Mouse (Mus musculus) spleen, embryonic (tissue): ENCODE measurements around the gene Sae1.

Experiments
- CTCF ChIA-PET: fragments of 350-600 bp; sonication (Branson Sonifier 250); formaldehyde crosslinking; loops from one replicate; lab custom pipeline; 2022; lab: Charles Lee

Gene Sae1

DNA sequence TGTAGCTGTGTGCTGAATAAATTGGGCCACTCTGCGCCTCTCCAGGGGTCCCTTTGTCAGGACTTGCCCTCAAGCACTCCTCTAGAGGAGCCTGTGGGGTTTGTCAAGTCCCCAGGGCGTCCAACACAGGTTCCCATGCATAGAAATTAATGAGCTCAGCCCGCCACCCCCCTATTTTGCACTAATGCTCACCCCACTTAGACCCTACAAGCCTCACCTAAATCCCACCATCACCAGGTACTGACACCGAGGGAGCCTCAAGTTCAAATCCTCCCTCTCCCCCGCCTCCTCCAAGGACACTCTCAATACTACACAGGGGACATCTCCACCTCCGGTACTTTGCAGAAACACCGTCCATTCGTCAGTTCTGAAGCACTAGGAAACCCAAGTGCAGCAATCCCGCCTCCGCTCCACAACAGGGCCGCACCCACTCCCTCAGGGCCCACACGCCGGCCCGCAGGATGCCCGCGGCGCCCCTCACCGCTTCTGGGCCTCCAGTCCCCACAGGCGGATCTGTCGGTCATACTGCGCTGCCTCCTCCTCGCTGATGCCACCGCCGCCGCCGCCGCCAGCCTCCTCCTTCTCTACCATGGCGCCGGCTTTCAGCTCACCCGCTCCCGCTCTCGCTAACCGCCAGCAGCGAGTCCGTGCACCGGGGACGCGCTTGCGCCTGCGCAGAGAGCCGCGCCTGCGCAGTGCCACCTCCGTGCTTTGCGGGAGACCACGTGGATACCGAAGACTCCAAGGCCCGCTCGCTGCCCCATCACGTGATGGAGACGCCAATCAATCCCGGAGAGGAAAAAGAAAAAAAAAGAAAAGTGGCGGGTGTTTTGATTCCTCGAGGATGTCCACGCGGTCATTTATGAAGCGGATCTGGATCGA, at the start of gene Sae1:
Sae1 (minus strand) TSS at position 647 of the 882 bp plus-strand sequence.
- CTCF ChIA-PET, result interaction anchor here (0.8 to 2.3 kb wide), 2 partner anchors 19 to 76 kb away, joined by 4 to 11 read pairs; no protein-coding TSS in a partner anchor

DNA sequence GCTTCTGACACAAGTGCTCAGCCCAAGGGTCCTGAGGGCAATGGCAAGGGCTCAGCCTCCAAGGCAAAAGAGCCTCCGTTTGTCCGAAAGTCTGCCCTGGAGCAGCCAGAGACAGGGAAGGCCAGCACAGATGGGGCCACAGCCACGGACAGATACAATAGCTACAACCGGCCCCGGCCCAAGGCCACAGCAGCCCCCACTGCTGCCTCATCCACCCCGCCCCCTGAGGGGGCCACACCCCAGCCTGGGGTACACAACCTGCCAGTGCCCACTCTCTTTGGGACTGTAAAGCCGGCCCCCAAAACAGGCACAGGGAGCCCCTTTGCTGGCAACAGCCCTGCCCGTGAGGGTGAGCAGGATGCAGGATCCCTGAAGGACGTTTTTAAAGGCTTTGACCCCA, 47.5 kb upstream of the Sae1 start:
- CTCF ChIA-PET, result interaction anchor here (0.6 kb wide), 1 partner anchor 28 kb away, joined by 6 read pairs; no protein-coding TSS in a partner anchor

DNA sequence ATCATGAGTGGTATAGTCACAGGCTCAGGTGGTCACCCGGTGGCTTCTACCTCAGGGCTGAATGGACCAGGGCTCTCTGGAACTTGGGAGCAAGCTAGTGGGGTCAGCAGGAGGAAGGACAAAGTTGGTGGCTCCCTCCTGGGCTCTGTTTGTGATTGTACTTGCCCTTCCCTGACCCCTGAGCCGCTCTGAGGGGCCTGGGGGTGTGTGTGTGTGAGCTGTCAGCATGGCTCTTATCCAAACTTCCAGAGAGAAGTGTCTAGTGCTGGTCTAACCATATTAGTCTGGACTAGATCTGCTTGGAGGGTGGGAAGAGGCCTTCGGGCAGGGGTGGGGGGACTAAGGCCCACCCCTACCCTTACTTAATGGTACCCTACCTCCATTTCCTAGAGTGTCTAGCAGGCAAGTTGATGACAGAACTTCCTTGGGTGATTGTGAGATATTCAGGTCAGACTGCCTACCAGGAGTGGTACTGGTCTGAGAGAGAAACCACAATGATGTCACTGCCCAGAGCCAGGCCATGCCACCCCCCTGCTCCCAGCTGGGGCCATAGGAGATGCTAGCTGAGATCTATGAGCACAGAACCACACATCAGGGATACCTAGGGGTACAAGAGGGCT, 45.9 kb upstream of the Sae1 start:
- CTCF ChIA-PET, result no interaction called here

DNA sequence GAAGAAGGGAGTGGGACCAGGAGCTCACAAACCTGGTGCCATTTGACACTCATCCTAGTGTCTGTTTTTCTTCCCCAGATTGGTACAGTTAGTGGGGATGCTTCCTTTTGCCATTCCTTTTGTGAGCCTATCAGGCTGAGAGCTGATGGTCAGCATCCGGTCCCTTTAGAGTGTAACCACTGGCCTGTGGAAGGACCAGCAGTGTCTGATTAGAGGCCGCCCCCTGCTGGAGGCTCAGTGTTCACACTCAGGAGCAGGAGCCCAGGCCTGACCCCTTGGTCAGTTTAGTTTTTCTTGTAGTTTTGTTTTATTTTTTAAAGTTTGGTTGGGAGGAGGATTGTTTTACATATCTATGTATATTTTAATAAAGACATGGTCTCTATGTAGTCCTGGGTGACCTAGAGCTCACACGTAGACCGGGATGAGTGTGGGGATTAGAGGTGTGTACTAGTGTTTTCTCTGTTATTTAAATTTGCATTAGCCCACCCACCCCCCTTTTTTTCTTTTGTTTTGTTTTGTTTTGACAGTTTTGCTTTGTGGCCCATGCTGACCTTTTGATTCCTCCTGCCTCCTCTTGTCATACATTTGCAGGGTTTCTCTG, 38.6 kb upstream of the Sae1 start:
- CTCF ChIA-PET, result interaction anchor here (0.7 to 2.3 kb wide), 5 partner anchors 21 to 53 kb away, joined by 3 to 12 read pairs (median 7); no protein-coding TSS in a partner anchor

DNA sequence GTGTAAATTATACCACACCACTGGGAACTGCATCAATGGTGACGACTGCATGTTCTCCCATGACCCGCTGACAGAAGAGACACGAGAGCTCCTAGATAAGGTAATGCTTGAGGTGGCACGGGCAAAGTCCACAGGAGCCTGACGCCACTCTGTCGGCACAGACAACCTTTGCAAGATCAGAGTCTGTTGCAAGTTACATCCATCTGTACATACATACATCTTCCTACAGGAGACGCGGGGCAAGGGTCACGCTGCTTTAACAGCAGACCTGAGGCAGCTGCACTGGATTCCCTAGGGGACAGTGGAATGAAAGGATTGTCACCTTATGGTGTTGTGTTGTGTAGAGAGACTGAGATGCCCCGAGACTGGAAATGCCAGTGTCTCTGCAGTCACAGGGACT, 38.1 kb upstream of the Sae1 start:
- CTCF ChIA-PET, result interaction anchor here (0.7 to 2.3 kb wide), 4 partner anchors 21 to 36 kb away, joined by 3 to 12 read pairs (median 6); no protein-coding TSS in a partner anchor

DNA sequence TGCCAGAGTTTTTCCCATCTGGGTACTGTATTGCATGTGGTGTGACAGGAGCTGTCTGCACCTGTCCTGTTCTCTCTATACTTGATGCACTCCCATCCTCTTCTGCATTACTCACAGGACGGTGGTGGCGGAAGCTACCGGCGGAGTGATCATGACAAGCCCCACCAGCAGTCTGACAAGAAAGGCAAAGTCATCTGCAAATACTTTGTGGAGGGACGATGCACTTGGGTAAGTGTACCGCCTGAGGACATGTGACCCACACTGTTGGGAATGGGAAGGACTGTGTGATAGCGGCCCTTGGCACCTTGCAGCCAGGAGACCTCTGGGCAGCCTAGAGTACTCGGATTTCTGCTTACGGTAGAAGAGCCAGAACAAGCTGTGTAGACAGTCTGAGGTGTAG, 36.1 kb upstream of the Sae1 start:
- CTCF ChIA-PET, result interaction anchor here (0.6 kb wide), 1 partner anchor 24 kb away, joined by 3 read pairs; no protein-coding TSS in a partner anchor

DNA sequence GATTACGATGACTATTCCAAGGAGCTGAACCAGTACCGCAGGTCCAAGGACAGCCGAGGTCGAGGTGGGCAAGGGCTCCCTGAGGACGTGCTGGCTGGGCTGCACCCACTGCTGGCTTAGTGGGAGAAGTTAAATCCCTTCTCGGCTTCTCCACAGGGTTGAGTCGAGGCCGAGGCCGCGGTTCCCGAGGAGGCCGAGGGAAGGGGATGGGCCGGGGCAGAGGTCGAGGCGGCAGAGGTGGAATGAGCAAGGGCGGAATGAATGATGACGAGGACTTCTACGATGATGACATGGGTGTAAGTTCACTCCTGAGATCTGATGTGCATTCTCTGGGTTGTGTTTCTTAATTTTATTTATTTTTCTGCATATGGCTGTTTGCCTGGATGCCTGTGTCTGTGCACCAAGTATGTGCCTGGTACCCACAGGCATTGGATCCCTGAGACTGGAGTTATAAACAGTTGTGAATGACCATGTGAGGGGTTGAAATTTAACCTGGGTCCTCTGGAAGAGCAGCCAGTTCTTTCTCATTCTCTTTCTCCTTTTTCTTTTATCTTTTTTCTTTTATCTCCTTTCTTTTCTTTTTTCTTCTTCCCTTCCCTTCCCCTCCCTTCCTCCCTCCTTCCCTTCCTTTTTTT, 34.7 kb upstream of the Sae1 start:
- CTCF ChIA-PET, result interaction anchor here (0.6 kb wide), 1 partner anchor 431 kb away, joined by 3 read pairs; no protein-coding TSS in a partner anchor

DNA sequence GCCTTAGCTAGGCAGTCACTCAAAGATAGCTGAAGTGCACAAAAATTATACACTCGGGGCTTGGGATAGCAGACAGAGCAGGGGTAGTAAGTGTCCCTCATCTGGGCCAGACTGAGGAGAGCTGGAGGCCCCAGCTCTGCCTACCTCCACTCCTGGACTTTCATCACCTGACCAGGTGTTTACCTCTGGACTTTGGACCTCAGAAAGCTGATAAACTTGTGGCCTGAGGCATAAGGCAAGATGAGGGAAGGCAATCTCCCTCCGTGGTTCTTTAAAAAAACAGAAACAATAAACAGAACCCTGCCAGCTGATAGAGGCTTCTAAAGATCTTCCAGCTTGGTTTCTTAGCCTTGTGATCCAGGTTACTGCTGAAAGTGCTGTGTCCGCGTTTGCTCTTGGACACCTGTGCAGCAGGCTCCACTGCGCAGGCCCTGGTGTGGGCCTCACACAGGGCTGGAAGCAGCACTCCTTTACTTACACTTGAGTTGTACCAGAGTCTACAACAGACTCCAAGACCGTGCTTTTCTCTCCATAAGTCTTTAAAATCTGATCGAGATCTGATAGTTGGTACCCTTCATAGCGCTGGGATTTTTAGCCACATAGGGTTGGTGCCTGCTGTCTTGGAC, 33.0 kb upstream of the Sae1 start:
- CTCF ChIA-PET, result no interaction called here

DNA sequence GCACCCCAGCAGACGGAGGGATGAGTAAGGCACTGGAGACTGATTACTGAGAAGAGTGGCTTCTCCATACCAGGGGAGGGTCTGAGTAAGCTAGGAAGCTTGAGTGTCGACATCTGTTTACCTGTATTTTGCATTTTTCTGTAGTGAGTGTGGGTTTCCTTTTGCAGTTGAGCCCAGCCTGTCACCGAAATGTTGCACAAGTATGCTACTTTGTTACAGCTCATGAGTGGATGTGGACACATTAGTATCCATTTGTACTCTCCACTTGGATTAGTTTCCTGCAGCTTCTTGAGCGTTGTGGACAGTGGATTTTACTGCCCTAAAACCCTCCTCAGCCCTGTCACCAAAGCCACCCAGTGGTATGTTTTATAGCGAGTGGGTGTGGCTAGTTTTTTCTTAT, 31.1 kb upstream of the Sae1 start:
- CTCF ChIA-PET, result no interaction called here

DNA sequence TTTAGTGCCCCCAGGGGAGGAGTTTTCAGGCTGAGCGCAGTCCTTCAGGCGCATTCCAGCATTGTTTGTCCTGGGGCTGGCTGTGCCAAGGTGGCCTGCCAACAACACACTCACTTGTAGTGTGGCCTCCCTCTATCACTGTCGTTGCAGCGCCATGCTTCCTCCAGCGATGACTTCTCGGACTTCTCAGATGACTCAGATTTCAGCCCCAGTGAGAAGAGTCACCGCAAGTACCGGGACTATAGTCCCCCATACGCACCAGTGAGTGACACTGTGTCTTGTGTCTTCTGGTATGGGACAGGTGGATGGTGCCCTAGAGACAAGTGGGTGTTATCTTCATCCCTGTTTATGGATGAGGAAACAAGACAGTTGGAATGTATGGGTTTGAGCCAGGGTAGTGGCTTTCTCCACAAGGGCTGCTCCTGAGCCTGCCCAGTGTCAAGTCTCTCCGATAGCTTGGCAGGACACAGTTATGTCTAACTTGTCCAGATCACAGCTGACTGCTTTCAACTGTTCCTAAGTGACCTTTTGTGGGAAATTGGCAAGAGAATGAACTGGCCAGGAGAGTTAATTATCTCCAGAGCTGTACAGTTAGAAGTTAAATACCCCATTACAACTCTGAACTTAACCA, 29.6 kb upstream of the Sae1 start:
- CTCF ChIA-PET, result no interaction called here

DNA sequence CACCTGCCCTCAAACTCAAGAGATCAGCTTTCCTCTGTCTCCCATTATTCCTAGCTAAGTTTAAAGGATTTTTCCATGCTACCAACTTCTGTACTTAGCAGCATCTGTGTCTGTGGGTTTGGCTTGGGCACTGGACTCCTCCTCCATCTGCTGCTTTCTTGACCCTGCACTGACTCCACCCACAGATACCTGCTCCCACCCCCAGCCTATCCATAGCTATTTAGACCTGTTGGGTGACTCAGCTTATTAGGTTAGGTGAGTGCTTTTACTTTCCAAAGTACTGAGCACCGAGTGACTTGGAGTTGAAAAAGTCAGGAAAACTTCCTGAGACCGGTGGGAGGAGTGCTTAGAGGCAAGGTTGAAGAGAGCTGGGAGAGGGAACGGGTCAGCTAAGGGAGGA, 27.8 kb upstream of the Sae1 start:
- CTCF ChIA-PET, result interaction anchor here (0.6 to 0.7 kb wide), 2 partner anchors 64 to 111 kb away, joined by 3 to 8 read pairs; no protein-coding TSS in a partner anchor

DNA sequence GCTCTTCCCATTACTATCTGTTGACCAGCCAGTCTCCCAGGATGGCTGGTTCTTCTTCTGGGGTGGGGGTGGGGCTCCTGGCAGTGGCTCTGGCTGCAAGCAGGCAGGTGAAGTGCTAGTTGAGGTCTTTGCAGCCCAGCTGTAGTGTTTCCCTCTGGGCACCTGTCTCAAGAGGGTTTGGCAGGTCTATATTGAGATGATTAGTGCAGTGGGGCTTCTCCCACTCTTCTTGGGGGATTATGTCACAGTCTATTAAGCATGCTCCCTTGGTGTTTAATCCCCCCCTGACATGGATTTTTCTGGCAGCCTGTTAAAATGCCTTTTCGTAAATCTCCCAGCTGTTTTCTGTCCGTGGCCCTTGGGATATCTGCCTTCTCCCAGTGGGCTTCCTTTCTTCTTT, 25.3 kb upstream of the Sae1 start:
- CTCF ChIA-PET, result interaction anchor here (0.5 kb wide), 1 partner anchor 122 kb away, joined by 3 read pairs; no protein-coding TSS in a partner anchor

DNA sequence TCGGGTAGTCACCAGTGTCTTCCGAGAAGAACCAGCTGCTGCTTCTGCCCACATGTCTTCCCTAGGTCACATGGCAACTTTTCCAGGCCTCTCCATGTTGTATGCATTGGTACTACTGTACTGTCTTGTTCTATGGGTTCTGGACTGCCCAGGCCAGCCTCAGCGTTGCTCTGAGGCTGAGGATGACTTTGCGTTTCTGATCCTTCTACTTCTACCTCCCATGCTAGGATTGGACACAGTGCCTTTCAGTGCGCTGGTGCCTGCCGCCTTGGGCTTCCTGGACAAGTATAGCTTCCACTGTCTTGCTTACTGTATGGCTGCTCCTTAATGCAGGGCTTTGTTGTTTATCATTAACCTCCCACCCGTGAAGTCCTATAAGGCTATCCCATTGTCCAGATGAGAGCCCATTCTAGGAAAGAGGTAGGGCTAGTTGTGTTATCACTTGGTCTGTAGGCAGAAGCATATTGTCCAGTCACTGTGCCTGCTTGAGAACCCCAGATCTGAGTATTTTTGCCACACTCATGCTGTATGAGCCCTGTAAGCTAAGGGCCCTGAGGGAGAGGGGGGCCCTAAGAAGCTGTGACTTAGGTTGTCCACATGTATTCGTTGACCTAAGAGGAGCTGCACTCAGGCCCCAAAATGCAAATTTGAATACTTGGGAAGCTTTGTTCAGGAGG, 24.8 kb upstream of the Sae1 start:
- CTCF ChIA-PET, result interaction anchor here (0.5 kb wide), 1 partner anchor 11 kb away, joined by 3 read pairs; no protein-coding TSS in a partner anchor

DNA sequence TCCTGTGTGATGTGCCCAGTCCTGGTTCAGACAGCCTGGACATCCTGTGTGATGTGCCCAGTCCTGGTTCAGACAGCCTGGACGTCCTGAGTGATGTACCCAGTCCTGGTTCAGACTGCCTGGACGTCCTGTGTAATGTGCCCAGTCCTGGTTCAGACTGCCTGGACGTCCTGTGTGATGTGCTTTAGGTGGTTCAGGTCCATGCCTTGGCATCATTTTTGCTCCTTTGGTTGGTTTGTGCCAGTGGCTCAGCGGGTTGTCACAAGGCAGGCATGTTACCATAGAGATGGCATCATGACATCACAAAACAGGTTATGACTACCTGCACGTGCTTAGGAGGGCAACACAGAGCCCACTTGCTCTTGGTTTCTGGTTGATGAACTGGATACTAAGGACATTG, 23.5 kb upstream of the Sae1 start:
- CTCF ChIA-PET, result no interaction called here

DNA sequence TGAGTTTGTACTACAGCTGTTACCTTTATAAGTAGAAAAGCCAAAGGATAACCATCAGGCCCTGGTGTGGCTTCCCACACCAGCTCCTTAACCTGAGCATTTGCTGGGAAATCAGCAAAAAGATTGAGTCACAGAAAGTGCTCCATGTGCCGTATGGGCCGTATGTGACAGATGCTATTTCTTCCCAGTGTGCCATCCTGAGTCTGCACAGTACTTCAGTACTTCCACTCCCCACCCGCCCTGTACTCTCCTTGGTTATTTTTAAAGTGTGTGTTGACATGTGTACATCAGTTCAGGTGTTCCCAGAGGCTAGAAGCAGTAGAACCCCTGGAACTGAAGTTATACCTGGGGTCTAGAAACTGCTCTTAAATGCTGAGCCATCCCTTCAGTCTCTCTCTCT, 19.4 kb upstream of the Sae1 start:
- CTCF ChIA-PET, result interaction anchor here (0.7 kb wide), 1 partner anchor 38 kb away, joined by 8 read pairs; no protein-coding TSS in a partner anchor

DNA sequence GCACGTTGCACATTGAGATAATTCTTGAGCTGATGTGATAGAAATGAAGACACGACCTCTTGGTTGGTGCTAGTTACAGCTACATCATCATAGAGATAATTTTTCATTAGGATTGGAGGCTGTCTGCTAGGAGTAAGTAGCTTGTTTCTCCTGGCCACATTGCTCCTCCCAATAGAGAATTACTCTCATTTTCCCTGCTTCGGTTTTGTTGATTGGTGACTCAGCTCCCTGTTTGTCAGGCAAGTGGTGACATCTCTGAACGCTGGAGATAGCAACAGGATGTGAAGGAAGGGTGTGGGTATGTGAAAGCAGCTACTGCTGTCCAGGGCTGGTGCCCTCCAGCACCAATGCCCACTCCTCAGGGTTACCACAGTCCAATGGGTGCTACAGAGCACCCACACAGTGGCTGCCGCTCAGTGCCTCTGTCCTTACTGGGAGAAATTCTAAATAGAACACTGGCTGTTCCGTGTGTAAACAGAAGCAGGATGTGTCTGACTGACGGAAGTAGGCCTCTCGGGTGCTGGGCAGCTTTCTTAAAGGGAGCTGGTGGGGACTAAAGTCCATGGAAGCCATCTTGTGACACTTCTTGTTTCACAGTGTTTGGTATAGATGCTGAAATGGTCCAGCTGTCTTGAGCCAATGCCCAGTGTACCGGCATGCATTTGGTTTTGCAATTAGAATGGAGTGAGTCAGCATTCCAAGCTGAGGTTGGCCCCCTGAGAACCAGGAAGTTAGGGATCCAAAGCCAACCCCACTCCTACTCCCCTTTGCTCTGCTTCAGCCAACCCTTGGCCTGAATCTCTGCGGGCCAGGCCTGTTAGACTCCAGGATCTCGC, 18.1 kb upstream of the Sae1 start:
- CTCF ChIA-PET, result interaction anchor here (0.5 to 1.4 kb wide), 4 partner anchors 9 to 21 kb away, joined by 3 to 5 read pairs (median 4); no protein-coding TSS in a partner anchor

DNA sequence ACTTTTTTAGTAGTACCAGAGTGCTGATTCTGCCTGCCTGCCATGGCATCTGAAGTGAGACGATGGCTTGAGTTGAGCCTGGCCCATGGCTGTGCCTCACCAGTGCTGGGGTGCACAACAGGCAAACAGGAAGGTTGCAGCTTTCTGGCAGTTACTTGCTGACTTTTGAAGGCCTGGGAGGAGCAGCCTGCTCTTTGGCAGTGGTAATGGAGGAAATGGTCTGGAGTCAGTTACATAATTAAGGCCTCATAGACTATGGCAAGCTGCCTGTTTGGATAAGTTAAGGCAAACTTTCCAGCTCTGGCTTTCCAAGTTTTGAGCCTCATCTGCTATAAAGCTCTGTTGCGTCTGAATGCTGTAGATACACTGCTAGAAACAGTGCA, 17.5 kb upstream of the Sae1 start:
- CTCF ChIA-PET, result interaction anchor here (0.7 to 1.4 kb wide), 2 partner anchors 9 to 21 kb away, joined by 3 to 5 read pairs; no protein-coding TSS in a partner anchor

DNA sequence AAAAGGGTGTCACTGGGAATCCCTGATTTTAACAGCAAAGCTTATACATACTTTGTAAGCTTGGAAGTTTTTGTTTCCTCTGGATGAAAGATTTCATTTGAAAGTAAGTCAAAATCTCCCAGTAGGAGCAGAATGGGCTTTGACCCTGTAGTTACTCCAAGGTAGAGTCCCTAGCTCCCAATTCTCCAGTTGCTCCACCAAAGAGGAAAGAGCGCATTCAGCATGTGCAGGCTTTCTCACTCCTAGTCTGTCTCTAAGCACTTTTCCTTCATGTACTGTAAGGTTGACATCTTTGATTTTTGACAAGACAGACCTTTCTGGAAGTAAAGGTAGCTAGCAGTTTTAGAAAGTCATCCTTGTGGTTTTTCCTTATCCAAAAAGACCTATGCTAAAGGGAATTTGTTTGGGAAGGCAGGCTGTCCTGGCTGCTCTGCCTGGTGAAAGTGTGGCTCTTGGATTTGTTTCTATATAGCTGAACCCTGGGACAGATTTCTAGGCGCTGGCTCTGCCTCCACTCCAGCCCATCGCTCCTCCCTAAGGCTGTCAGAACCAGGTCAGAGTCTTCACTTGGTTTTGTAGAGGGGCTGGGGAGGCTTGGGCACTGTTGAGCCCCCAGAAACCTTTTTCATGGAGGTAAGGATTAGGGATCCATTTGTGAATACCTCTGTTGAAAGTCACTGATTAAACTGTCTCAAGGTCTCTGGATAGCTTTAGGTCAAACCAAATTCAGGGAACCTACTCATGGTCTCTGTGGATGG, 16.9 kb upstream of the Sae1 start:
- CTCF ChIA-PET, result interaction anchor here (0.7 to 1.4 kb wide), 2 partner anchors 9 to 22 kb away, joined by 3 to 5 read pairs; no protein-coding TSS in a partner anchor
